Mouse (Mus musculus) kidney, adult 8-10 months (tissue): ENCODE measurements around the gene Ssty2.
"Not testable (repeated sequence)": the region's sequence is repeated elsewhere in the genome, so short reads cannot be mapped to it uniquely, and the experiment has no call there.

Source experiments
- DNase-seq, 2 experiments: peaks; one replicate each; pipeline ENCODE4 v3.0.0; 2022

The Ssty2 gene

DNA sequence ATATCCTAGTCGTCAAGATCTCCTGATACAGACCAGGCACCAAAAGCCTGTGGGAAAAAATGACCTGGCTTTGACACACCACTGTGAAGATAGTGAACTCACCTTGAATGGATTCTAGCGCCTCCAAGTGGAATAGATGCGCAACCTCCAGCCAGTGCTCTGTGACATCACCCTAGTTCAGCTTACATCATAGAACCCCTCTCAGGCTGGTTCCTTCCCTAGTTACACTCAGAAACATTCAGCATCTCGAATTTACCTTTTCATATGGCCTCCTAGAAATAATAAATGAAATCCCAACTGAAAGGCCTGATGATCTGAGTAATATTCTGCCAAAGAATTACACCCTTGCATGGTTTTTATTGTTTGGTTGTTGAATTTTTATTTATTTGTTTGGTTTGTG lies at the start of gene Ssty2:
Gene Ssty2 (minus strand): TSS at position 101 of the 400 bp plus-strand sequence.
- not testable (repeated sequence) for DNase-seq
